Mouse (Mus musculus) stomach, postnatal 0 days (tissue): Measurements from ENCODE around the gene Ass1. TPM values are rescaled to one million over a fixed set of nuclear protein-coding genes. Genes with fewer than 3 reads are reported as not detected.

Experiments
- ATAC-seq: fragments of 200-750 bp; cut with Nextera tagmentation; 2 replicates; pipeline ENCODE4 v1.8.0; 2017; ENCODE audit not compliant: low FRiP score, low TSS enrichment
- DNase-seq: peaks from one replicate; pipeline ENCODE4 v3.0.0-alpha.2; 2016; ENCODE audit warnings: low spot score
- H3K27ac ChIP-seq: fragments of 300-500 bp; sonication (generic); replicated peaks from 2 replicates; pipeline ENCODE4 v1.5.1; 2014; ENCODE audit warnings: mild to moderate bottlenecking, control low read depth
- H3K27me3 ChIP-seq: fragments of 300-500 bp; sonication (generic); 2 replicates; pipeline ENCODE4 v1.6.1; 2014; ENCODE audit warnings: low read length; ENCODE audit not compliant: control insufficient read depth, insufficient read depth
- H3K36me3 ChIP-seq: fragments of 300-500 bp; sonication (generic); 2 replicates; pipeline ENCODE4 v1.6.1; 2014; ENCODE audit warnings: low read length, mixed read lengths; ENCODE audit not compliant: control insufficient read depth, insufficient read depth
- H3K4me1 ChIP-seq: fragments of 300-500 bp; sonication (generic); replicated peaks from 2 replicates; pipeline ENCODE4 v1.6.1; 2014; ENCODE audit warnings: antibody characterized with exemption; ENCODE audit not compliant: control insufficient read depth, insufficient read depth
- H3K4me2 ChIP-seq: fragments of 300-500 bp; sonication (generic); replicated peaks from 2 replicates; pipeline ENCODE4 v1.6.1; 2014; ENCODE audit warnings: low read depth, mild to moderate bottlenecking, control low read depth, moderate library complexity
- H3K4me3 ChIP-seq: fragments of 300-500 bp; sonication (generic); 2 replicates; pipeline ENCODE4 v1.5.1; 2014; ENCODE audit warnings: low read depth, low read length, control low read depth
- H3K9ac ChIP-seq: fragments of 300-500 bp; sonication (generic); 2 replicates; pipeline ENCODE4 v1.6.1; 2014; ENCODE audit warnings: mild to moderate bottlenecking, low read length, control low read depth, mixed read lengths
- H3K9me3 ChIP-seq: fragments of 300-500 bp; sonication (generic); 2 replicates; pipeline ENCODE4 v1.6.1; 2016; ENCODE audit warnings: low read length; ENCODE audit not compliant: control insufficient read depth
- CTCF ChIP-seq: IDR thresholded peaks from 2 replicates; pipeline ENCODE4 v1.5.1; 2016; ENCODE audit warnings: antibody characterized with exemption, low read depth, mild to moderate bottlenecking, moderate library complexity
- EP300 ChIP-seq: optimal IDR thresholded peaks from 2 replicates; pipeline ENCODE3; 2016; ENCODE audit warnings: antibody characterized with exemption
- WGBS: fragments of 180-500 bp; shearing (Covaris S2); extraction: QIAGEN DNeasy Blood & Tissue Kit; methylation state at CpG from one replicate; pipeline ENCODE4 v1.1.7; 2014; 5-methylcytosine and 5-hydroxymethylcytosine counted together
- polyA plus RNA-seq: library from polyadenylated mRNA; unstranded; fragments of >200 nt; fragmentation: Nextera tagmentation; extraction: Ambion mirVana; gene quantifications from 2 replicates; pipeline ENCODE4 v1.2.1, GENCODE M21; 2015

Ass1 gene
- polyA plus RNA-seq, 1 experiment from 2014 or later, result 34.3 TPM

- 88% methylated on average over 10 of the region's 10 CpGs for WGBS
- no peak for ATAC-seq
These were observed 82.0 kb downstream of the Ass1 start for GRCm38 (mm10) chr2:31551971-31552370.

GRCm38 (mm10) chr2:31554619-31555018 lies 84.6 kb downstream of the Ass1 start:
- no peak for DNase-seq
- TF ChIP-seq CTCF (peak; percentile 45), EP300 (no peak)
- no peaks in the 10 kb centered on the region for H3K9me3 ChIP-seq
- H3K4me2 ChIP-seq, result no peak overlapping the region
- no peak overlapping the region for H3K4me3 ChIP-seq
- no peak overlapping the region for H3K27ac ChIP-seq
- no peaks in the 10 kb centered on the region for H3K36me3 ChIP-seq
- WGBS, result 74% methylated on average over 5 of the region's 5 CpGs
- H3K4me1 ChIP-seq, result no peaks in the 10 kb centered on the region
- no peak for ATAC-seq
- no peaks in the 10 kb centered on the region for H3K27me3 ChIP-seq
- H3K9ac ChIP-seq, result no peak overlapping the region

More at GRCm38 (mm10) chr2:31551971-31552370, 82.0 kb downstream of the Ass1 start:
- Histone ChIP-seq H3K27me3 (no peaks in the 10 kb centered on the region), H3K27ac (no peak overlapping the region), H3K4me2 (no peak overlapping the region), H3K9me3 (no peaks in the 10 kb centered on the region), H3K36me3 (no peaks in the 10 kb centered on the region), H3K9ac (no peak overlapping the region), H3K4me3 (no peak overlapping the region), H3K4me1 (no peaks in the 10 kb centered on the region)
- no peak for TF ChIP-seq CTCF
- DNase-seq, result no peak

Other genes with a start within 250 kb of the Ass1 start
- 9.8 and 10.1 TPM in 2 replicates for gene Ncs1, start 224.4 kb upstream of the Ass1 start, polyA plus RNA-seq
- gene Hmcn2, start 155.8 kb upstream of the Ass1 start, polyA plus RNA-seq, result 2.6 and 3.4 TPM in 2 replicates
- gene Fubp3, start 102.4 kb downstream of the Ass1 start, polyA plus RNA-seq, result 45.5 and 50.2 TPM in 2 replicates
- gene Prdm12, start 169.8 kb downstream of the Ass1 start, polyA plus RNA-seq, result not detected in 2 replicates
- gene Exosc2, start 200.5 kb downstream of the Ass1 start, polyA plus RNA-seq, result 22.2 and 23.4 TPM in 2 replicates
- gene Abl1, start 218.2 kb downstream of the Ass1 start, polyA plus RNA-seq, result 11.1 and 11.5 TPM in 2 replicates